Mouse (Mus musculus): ENCODE results near the gene Polr1b. TPM values are rescaled to one million over a fixed set of nuclear protein-coding genes. Genes with fewer than 3 reads are reported as not detected.
A peak's percentile ranks its signal among the peaks of the same experiment; 100 is the strongest.

Polr1b gene
- polyA plus RNA-seq (2015; fragmentation: Nextera tagmentation; extraction: Ambion mirVana), result 17.8 and 19.5 TPM in 2 replicates

GRCm38 (mm10) chr2:129100784-129101310 lies at the start of gene Polr1b:
Gene Polr1b (plus strand): TSS chr2:129100995.
- no peaks in the 10 kb centered on the region for H3K9me3 ChIP-seq
- no peaks in the 10 kb centered on the region for H3K27me3 ChIP-seq
- H3K9ac ChIP-seq (replicated peaks), result peak within 1 kb of the TSS; percentile 59
- H3K27ac ChIP-seq (replicated peaks), result no peak within 1 kb of the TSS
- H3K4me3 ChIP-seq, result peak within 1 kb of the TSS; percentile 91
- peak within 1 kb of the TSS; percentile 79 for H3K4me2 ChIP-seq (replicated peaks)
- H3K4me1 ChIP-seq, result peaks cover 10% of the 10 kb centered on the region
- peaks cover 26% of the 10 kb centered on the region for H3K36me3 ChIP-seq
- ATAC-seq (replicated peaks), result peak; percentile 99
- 0% methylated on average over 35 of the region's 35 CpGs for WGBS

- no peaks in the 10 kb centered on the region for H3K36me3 ChIP-seq
- no peaks in the 10 kb centered on the region for H3K27me3 ChIP-seq
- no peak overlapping the region for H3K27ac ChIP-seq (replicated peaks)
- no peak for ATAC-seq (replicated peaks)
- no peaks in the 10 kb centered on the region for H3K9me3 ChIP-seq
- no peak overlapping the region for H3K4me3 ChIP-seq
- H3K4me1 ChIP-seq, result no peaks in the 10 kb centered on the region
- no peak overlapping the region for H3K9ac ChIP-seq (replicated peaks)
- 74% methylated on average over 4 of the region's 4 CpGs for WGBS
- no peak overlapping the region for H3K4me2 ChIP-seq (replicated peaks)
These were observed 48.3 kb upstream of the Polr1b start for GRCm38 (mm10) chr2:129052451-129052983.

- ATAC-seq (replicated peaks), result no peak
- WGBS, result 93% methylated on average over 6 of the region's 6 CpGs
- Histone ChIP-seq H3K27ac (replicated peaks) (no peak overlapping the region), H3K27me3 (no peaks in the 10 kb centered on the region), H3K36me3 (no peaks in the 10 kb centered on the region), H3K4me3 (no peak overlapping the region), H3K9ac (replicated peaks) (no peak overlapping the region), H3K9me3 (no peaks in the 10 kb centered on the region), H3K4me1 (no peaks in the 10 kb centered on the region), H3K4me2 (replicated peaks) (no peak overlapping the region)
These were observed 45.1 kb upstream of the Polr1b start for GRCm38 (mm10) chr2:129055741-129056140.

GRCm38 (mm10) chr2:129056597-129056996 lies 44.2 kb upstream of the Polr1b start:
- WGBS, result 40% methylated on average over 9 of the region's 9 CpGs
- ATAC-seq (replicated peaks), result no peak
- no peaks in the 10 kb centered on the region for H3K4me1 ChIP-seq
- H3K4me3 ChIP-seq, result no peak overlapping the region
- H3K36me3 ChIP-seq, result no peaks in the 10 kb centered on the region
- no peaks in the 10 kb centered on the region for H3K9me3 ChIP-seq
- H3K27ac ChIP-seq (replicated peaks), result no peak overlapping the region
- H3K9ac ChIP-seq (replicated peaks), result no peak overlapping the region
- no peak overlapping the region for H3K4me2 ChIP-seq (replicated peaks)
- no peaks in the 10 kb centered on the region for H3K27me3 ChIP-seq

- H3K36me3 ChIP-seq, result no peaks in the 10 kb centered on the region
- H3K27ac ChIP-seq (replicated peaks), result no peak overlapping the region
- H3K9ac ChIP-seq (replicated peaks), result no peak overlapping the region
- no peaks in the 10 kb centered on the region for H3K9me3 ChIP-seq
- no peak overlapping the region for H3K4me3 ChIP-seq
- no peak overlapping the region for H3K4me2 ChIP-seq (replicated peaks)
- WGBS, result 93% methylated on average over 8 of the region's 8 CpGs
- no peaks in the 10 kb centered on the region for H3K27me3 ChIP-seq
- ATAC-seq (replicated peaks), result no peak
- H3K4me1 ChIP-seq, result no peaks in the 10 kb centered on the region
These were observed 43.5 kb upstream of the Polr1b start for GRCm38 (mm10) chr2:129057256-129057655.

- Histone ChIP-seq H3K9me3 (no peaks in the 10 kb centered on the region), H3K9ac (replicated peaks) (no peak overlapping the region), H3K27me3 (no peaks in the 10 kb centered on the region), H3K4me2 (replicated peaks) (no peak overlapping the region), H3K36me3 (no peaks in the 10 kb centered on the region), H3K4me3 (no peak overlapping the region), H3K27ac (replicated peaks) (no peak overlapping the region), H3K4me1 (no peaks in the 10 kb centered on the region)
- ATAC-seq (replicated peaks), result no peak
- 91% methylated on average over 6 of the region's 6 CpGs for WGBS
These were observed 42.9 kb upstream of the Polr1b start for GRCm38 (mm10) chr2:129057920-129058361.

GRCm38 (mm10) chr2:129061456-129062059 lies 39.2 kb upstream of the Polr1b start:
- Histone ChIP-seq H3K4me2 (replicated peaks) (no peak overlapping the region), H3K36me3 (no peaks in the 10 kb centered on the region), H3K4me3 (no peak overlapping the region), H3K4me1 (peaks cover 10% of the 10 kb centered on the region), H3K9ac (replicated peaks) (no peak overlapping the region), H3K27me3 (no peaks in the 10 kb centered on the region), H3K9me3 (no peaks in the 10 kb centered on the region), H3K27ac (replicated peaks) (no peak overlapping the region)
- WGBS, result 81% methylated on average over 10 of the region's 10 CpGs
- no peak for ATAC-seq (replicated peaks)

GRCm38 (mm10) chr2:129065437-129066282 lies 35.1 kb upstream of the Polr1b start, which contains the start of gene Ttl:
Gene Ttl (plus strand): TSS chr2:129065942.
- Histone ChIP-seq H3K4me1 (peaks cover 33% of the 10 kb centered on the region), H3K9ac (replicated peaks) (peak within 1 kb of the TSS; percentile 73), H3K9me3 (no peaks in the 10 kb centered on the region), H3K4me2 (replicated peaks) (peak within 1 kb of the TSS; percentile 62), H3K36me3 (peaks cover 4% of the 10 kb centered on the region; the same call in 1 of the 2 replicates), H3K4me3 (peak within 1 kb of the TSS; percentile 88), H3K27ac (replicated peaks) (peak within 1 kb of the TSS; percentile 73), H3K27me3 (no peaks in the 10 kb centered on the region)
- ATAC-seq (replicated peaks), result peak; percentile 96
- WGBS, result under 1% methylated on average over 62 of the region's 62 CpGs

GRCm38 (mm10) chr2:129066326-129066725 lies 34.5 kb upstream of the Polr1b start:
- Histone ChIP-seq H3K4me1 (peaks cover 33% of the 10 kb centered on the region), H3K27me3 (no peaks in the 10 kb centered on the region), H3K9me3 (no peaks in the 10 kb centered on the region), H3K4me3 (peak overlapping the region; percentile 88), H3K27ac (replicated peaks) (peak overlapping the region; percentile 73), H3K9ac (replicated peaks) (peak overlapping the region; percentile 73), H3K36me3 (peaks cover 5% of the 10 kb centered on the region; the same call in 1 of the 2 replicates), H3K4me2 (replicated peaks) (peak overlapping the region; percentile 62)
- peak; percentile 85 for ATAC-seq (replicated peaks)
- under 1% methylated on average over 20 of the region's 20 CpGs for WGBS

- Histone ChIP-seq H3K4me3 (no peak overlapping the region), H3K9ac (replicated peaks) (no peak overlapping the region), H3K36me3 (peaks cover 9% of the 10 kb centered on the region; the same call in 1 of the 2 replicates), H3K27ac (replicated peaks) (no peak overlapping the region), H3K4me2 (replicated peaks) (no peak overlapping the region), H3K4me1 (peaks cover 27% of the 10 kb centered on the region), H3K9me3 (no peaks in the 10 kb centered on the region), H3K27me3 (no peaks in the 10 kb centered on the region)
- 90% methylated on average over 3 of the region's 3 CpGs for WGBS
- no peak for ATAC-seq (replicated peaks)
These were observed 30.5 kb upstream of the Polr1b start for GRCm38 (mm10) chr2:129070296-129070695.

GRCm38 (mm10) chr2:129078313-129078712 lies 22.5 kb upstream of the Polr1b start:
- Histone ChIP-seq H3K9me3 (no peaks in the 10 kb centered on the region), H3K4me2 (replicated peaks) (no peak overlapping the region), H3K27me3 (no peaks in the 10 kb centered on the region), H3K9ac (replicated peaks) (no peak overlapping the region), H3K4me1 (no peaks in the 10 kb centered on the region), H3K36me3 (peaks cover 57% of the 10 kb centered on the region), H3K27ac (replicated peaks) (no peak overlapping the region), H3K4me3 (no peak overlapping the region)
- 87% methylated on average over 3 of the region's 3 CpGs for WGBS
- ATAC-seq (replicated peaks), result no peak

- WGBS, result 87% methylated on average over 2 of the region's 2 CpGs
- ATAC-seq (replicated peaks), result no peak
- Histone ChIP-seq H3K4me2 (replicated peaks) (no peak overlapping the region), H3K9ac (replicated peaks) (no peak overlapping the region), H3K36me3 (peaks cover 55% of the 10 kb centered on the region), H3K27me3 (no peaks in the 10 kb centered on the region), H3K4me1 (no peaks in the 10 kb centered on the region), H3K9me3 (no peaks in the 10 kb centered on the region), H3K4me3 (no peak overlapping the region), H3K27ac (replicated peaks) (no peak overlapping the region)
These were observed 21.6 kb upstream of the Polr1b start for GRCm38 (mm10) chr2:129079194-129079593.
